Comparison of ENCODE assay signal across 9 mouse cellular contexts in genomic region chr3:145757844-145758243, GRCm38 (mm10). TPM values are rescaled to one million over a fixed set of nuclear protein-coding genes. Genes with fewer than 3 reads are reported as not detected.
DNase-seq lines count a peak whose midpoint lies in the region; ATAC-seq lines count a peak whose summit lies in the region.
"Had no signal": no experiment of that assay in that cellular context is flagged by ENCODE, and none has a peak within 500 bp of the region (broad histone marks: within the 10 kb centered on the region; RNA-seq: fewer than 3 reads in every experiment).

No protein-coding gene starts in this region.

- no peak overlapping the region for H3K27ac ChIP-seq in heart, embryonic 15.5 days
- H3K27ac ChIP-seq in embryonic facial prominence, embryonic 13.5 days: no peak overlapping the region
- H3K27ac ChIP-seq in intestine, embryonic 16.5 days (ENCODE audit: low read length): no peak overlapping the region
- no peak overlapping the region for H3K27ac ChIP-seq in midbrain, embryonic 15.5 days

- ATAC-seq in heart, embryonic 15.5 days (replicated peaks; ENCODE audit: insufficient number of reproducible peaks, insufficient read depth, low FRiP score, low read depth): no peak
- ATAC-seq in embryonic facial prominence, embryonic 13.5 days (ENCODE audit: insufficient number of reproducible peaks, insufficient read depth, low FRiP score, low TSS enrichment, low read depth): no peak
- ATAC-seq in intestine, embryonic 16.5 days: no peak
- ATAC-seq in midbrain, embryonic 15.5 days (replicated peaks): no peak
- no peak for ATAC-seq in monocyte, adult 5-6 weeks (replicated peaks; ENCODE audit: insufficient number of reproducible peaks, low FRiP score, low TSS enrichment, poor library complexity, severe bottlenecking)

- peak overlapping the region; percentile 73; the same call in 1 of the 2 replicates for H3K4me3 ChIP-seq in heart, embryonic 15.5 days
- no peak overlapping the region for H3K4me3 ChIP-seq in embryonic facial prominence, embryonic 13.5 days
- H3K4me3 ChIP-seq in intestine, embryonic 16.5 days (ENCODE audit: low read length): 0 out of 2 replicates have a peak overlapping the region, but pooled peaks have one; percentile 74
- H3K4me3 ChIP-seq in midbrain, embryonic 15.5 days: 0 out of 2 replicates have a peak overlapping the region, but pooled peaks have one; percentile 73

- H3K27me3 ChIP-seq in heart, embryonic 15.5 days: peaks cover 21% of the 10 kb centered on the region; the same call in 1 of the 2 replicates
- H3K27me3 ChIP-seq in embryonic facial prominence, embryonic 13.5 days: peaks cover 46% of the 10 kb centered on the region
- no peaks in the 10 kb centered on the region for H3K27me3 ChIP-seq in intestine, embryonic 16.5 days (replicated peaks; ENCODE audit: control insufficient read depth, insufficient read depth, low read length)
- H3K27me3 ChIP-seq in midbrain, embryonic 15.5 days (replicated peaks): no peaks in the 10 kb centered on the region

- no peaks in the 10 kb centered on the region for H3K36me3 ChIP-seq in heart, embryonic 15.5 days
- no peaks in the 10 kb centered on the region for H3K36me3 ChIP-seq in embryonic facial prominence, embryonic 13.5 days
- H3K36me3 ChIP-seq in intestine, embryonic 16.5 days (ENCODE audit: control insufficient read depth, insufficient read depth, low read length): no peaks in the 10 kb centered on the region
- no peaks in the 10 kb centered on the region for H3K36me3 ChIP-seq in midbrain, embryonic 15.5 days (replicated peaks)

- no peaks in the 10 kb centered on the region for H3K9me3 ChIP-seq in heart, embryonic 15.5 days (replicated peaks)
- H3K9me3 ChIP-seq in embryonic facial prominence, embryonic 13.5 days: no peaks in the 10 kb centered on the region
- no peaks in the 10 kb centered on the region for H3K9me3 ChIP-seq in intestine, embryonic 16.5 days (ENCODE audit: control insufficient read depth, low read length)
- H3K9me3 ChIP-seq in midbrain, embryonic 15.5 days: no peaks in the 10 kb centered on the region

- 27% methylated on average over 4 of the region's 4 CpGs for WGBS in heart, embryonic 15.5 days
- WGBS in embryonic facial prominence, embryonic 13.5 days: 37% methylated on average over 4 of the region's 4 CpGs
- 46% methylated on average over 4 of the region's 4 CpGs for WGBS in intestine, embryonic 16.5 days
- WGBS in midbrain, embryonic 15.5 days: 60% methylated on average over 4 of the region's 4 CpGs

- H3K4me1 ChIP-seq in heart, embryonic 15.5 days (replicated peaks): peaks cover 22% of the 10 kb centered on the region
- H3K4me1 ChIP-seq in embryonic facial prominence, embryonic 13.5 days: peaks cover 17% of the 10 kb centered on the region
- H3K4me1 ChIP-seq in intestine, embryonic 16.5 days (ENCODE audit: control insufficient read depth, insufficient read depth, low read length): peaks cover 20% of the 10 kb centered on the region
- H3K4me1 ChIP-seq in midbrain, embryonic 15.5 days: peaks cover 17% of the 10 kb centered on the region

- no peak for DNase-seq in heart, adult 11 months
- DNase-seq in cerebellum, adult 11-12 months: no peak
- DNase-seq in adrenal gland, postnatal 10 days: no peak
- DNase-seq: thymus, postnatal 14 days had no signal

- H3K9ac ChIP-seq in heart, embryonic 15.5 days: no peak overlapping the region
- no peak overlapping the region for H3K9ac ChIP-seq in embryonic facial prominence, embryonic 13.5 days
- H3K9ac ChIP-seq in intestine, embryonic 16.5 days (ENCODE audit: low read depth, low read length): no peak overlapping the region
- H3K9ac ChIP-seq in midbrain, embryonic 15.5 days: no peak overlapping the region

- H3K4me2 ChIP-seq in heart, embryonic 15.5 days: peak overlapping the region; percentile 99
- H3K4me2 ChIP-seq in embryonic facial prominence, embryonic 13.5 days: peak overlapping the region; percentile 99
- H3K4me2 ChIP-seq in intestine, embryonic 16.5 days (ENCODE audit: low read depth, low read length): peak overlapping the region; percentile 100
- peak overlapping the region; percentile 93 for H3K4me2 ChIP-seq in midbrain, embryonic 15.5 days

RNA-seq across cellular contexts. Expression of gene Ddah1, which starts 0.6 kb away (rescaled TPM):
- 21.0 and 25.4 TPM in 2 replicates for polyA plus RNA-seq in heart, embryonic 15.5 days (2015; fragmentation: Nextera tagmentation; extraction: Ambion mirVana)
- 29.8 and 39.4 TPM in 2 replicates for polyA plus RNA-seq in embryonic facial prominence, embryonic 13.5 days (2015; fragmentation: Nextera tagmentation; extraction: Ambion mirVana)
- polyA plus RNA-seq in intestine, embryonic 16.5 days (2015; fragmentation: Nextera tagmentation; extraction: Ambion mirVana): 40.5 and 44.5 TPM in 2 replicates
- 135 and 137 TPM in 2 replicates for polyA plus RNA-seq in midbrain, embryonic 15.5 days (2015; fragmentation: Nextera tagmentation; extraction: Ambion mirVana)
- total RNA-seq in monocyte, adult 5-6 weeks (2017): not detected in 3 replicates
- total RNA-seq in adrenal gland, postnatal 10 days (2021): 10 to 100 TPM; 11.0 to 13.7 TPM
